Mouse (Mus musculus): ENCODE measurements at regions not wholly inside any gene's neighbourhood (a gene's known extent, or its start where the extent isn't known, plus 50 kb on each side); places are given as distances from the start of the nearest gene placed in this dataset.

DNA sequence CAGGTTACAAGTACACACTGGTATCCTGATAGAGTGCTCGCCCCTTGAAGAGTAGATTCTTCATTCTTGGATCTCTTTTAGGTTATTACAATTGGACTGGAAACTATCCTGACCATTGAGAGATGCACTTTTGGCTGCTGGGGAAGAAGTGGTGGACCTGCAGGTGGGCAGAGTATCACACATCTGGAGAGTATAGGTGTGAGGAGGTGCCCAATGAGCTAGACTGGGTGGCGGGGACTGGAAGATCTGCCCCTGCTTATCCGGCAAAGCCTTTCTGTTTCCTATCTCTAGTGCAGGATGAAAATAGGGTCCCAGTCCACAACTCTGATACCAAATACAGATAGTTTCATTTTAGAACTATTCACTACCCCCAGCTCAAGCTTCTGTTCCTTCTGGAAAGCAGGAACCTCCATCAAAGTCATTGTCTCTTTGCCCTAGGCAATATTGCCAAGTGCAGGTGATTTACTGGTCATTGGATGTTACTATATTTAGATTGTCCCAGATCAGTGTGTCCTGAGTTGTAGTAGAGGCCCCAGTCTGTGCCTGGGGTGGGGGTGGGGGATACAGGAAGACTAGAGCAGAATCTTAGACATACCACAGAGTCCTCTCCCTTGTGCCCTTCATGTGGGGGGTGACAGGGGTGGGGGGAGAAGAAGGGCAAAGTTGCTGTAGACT, 62.5 kb upstream of the Ube2e1 start:
- no peak for DNase-seq (ENCODE audit: low spot score in 2 of 2)

DNA sequence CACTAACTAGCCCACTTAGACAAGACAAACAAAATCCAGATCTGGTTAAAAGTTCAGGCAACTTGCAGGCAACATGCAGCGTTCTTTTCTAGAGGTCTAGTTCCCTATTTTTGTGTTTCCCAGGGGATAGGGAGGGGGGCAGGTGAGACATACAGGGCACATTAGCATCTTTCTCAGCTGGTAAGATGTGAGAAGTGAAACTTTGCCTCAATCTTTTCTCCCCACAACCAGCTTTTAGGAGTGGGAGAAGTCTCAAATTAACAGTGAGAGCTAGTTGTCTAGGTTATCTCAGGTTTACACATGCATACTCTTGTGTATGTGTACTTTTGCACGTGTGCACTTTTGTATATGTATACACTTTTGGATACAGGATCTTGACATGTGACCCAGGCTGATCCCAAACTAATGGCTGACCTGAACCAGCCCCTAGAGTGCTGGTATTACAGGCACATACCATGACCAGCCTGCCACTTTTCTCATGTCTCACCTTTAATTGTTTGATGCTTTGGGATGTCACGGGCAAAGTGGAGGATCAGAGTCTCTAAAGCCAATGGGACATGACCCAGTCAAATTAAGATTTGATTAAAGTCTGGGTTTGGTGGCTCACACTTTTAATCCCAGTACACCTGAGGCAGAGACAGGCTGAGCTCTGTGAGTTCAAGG, 60.3 kb upstream of the Ube2e1 start:
- no peak for DNase-seq (ENCODE audit: low spot score in 2 of 2)

DNA sequence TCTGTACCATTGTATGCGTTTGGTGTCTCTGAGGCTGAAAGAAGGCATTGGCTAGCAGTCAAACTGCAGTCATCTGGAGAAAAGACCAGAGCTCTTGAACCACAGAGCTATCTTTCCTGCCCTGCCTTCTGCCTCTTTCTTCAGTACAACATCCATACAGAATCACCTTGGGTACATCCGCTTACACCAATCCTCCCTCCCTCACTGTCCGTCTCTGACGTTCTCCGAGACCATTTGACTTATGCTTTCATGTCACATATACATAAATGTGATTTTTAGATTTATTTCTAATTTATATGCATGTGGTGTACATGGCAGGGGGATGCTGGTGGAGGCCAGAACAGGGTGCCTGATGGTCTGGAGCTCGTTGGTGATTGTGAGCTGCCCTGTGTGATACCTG, 57.7 kb upstream of the Ube2e1 start:
- DNase-seq (ENCODE audit: low spot score in 2 of 2) = no peak

DNA sequence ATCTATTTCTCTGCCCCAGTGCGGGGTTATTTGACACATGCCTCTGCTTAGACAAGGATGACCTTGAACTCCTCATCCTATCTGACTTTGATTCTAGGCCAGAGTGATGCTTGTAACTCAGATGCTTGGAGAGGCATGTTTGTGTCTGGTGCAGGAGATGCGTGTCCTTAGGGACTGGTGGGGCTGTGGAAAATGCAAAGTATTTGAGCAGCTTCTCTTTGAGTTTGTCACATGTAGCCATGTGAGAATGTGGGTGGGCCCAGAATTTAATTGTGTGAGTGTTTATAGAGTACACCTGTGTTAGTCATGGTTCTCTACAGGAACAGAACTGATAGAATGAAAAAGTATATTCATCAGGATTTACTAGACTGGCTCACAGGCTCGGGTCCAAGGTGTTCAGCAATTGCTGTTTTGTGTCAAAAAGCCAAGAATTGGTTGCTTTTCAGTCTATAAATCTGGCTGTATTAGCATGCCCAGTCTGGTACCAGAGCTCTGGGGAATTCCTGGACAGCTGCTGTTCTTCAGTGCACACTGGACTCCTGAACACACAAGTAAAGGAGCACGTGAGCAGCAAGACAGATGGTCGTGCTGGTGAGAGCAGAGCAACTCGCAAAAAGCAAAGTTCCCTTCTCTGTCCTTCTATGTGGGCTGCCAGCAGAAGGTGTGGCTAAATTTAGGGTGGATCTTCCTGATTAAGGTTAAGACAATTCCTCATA, 54.5 kb upstream of the Ube2e1 start:
- peak in 1 of 2 experiments; percentile 53 for DNase-seq (ENCODE audit: low spot score in 2 of 2)

All from frontal cortex, postnatal 36 days (tissue).